Mouse (Mus musculus): ENCODE data around the gene Crybb1. TPM values are rescaled to one million over a fixed set of nuclear protein-coding genes. Genes with fewer than 3 reads are reported as not detected.

Gene Crybb1
- polyA plus RNA-seq (2017; shearing (Covaris generic)): not detected

DNA sequence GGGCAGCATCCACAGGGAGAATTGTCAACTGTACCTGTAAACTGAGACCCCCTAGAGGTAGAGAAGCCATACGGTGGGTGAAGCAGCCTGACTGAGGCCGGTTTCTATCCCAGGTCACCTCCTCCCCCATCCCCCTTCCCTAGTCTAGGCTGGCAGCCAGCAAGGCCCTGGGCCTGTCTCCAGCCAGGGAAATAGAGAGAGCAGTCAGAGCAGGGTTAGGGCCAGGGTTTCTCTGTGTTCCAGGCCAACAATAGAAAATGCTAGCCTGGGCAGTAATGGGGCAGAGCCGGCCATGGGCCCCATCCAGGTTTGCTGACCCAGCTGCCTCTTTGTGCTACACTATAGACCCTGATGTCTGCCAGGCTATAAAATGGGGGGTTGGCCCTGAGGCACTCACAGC, at the start of gene Crybb1:
Gene Crybb1 (plus strand): TSS at position 390 of the 400 bp plus-strand sequence.

DNA sequence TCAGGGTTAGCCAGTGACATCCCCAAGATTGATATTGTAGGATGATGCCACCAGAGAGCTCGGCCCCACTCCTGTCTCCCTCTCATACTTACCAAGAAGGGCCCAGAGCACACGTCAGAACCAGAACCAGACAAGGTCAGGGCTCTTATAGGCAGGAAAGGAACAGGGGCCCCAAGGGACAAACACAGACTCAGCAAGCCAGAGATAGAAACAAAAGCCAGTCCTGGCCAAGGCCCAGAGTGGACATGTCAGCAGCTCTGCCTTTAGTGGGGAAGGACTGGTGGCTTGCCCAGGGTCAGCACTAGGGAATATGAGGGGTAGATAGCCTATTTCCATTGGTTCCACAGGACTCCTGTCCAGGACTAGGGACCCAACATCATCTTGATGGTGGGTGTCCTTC, 3.2 kb upstream of the Crybb1 start, which contains the start of gene Cryba4:
Gene Cryba4 (minus strand): TSS at position 119 of the 400 bp plus-strand sequence.

DNA sequence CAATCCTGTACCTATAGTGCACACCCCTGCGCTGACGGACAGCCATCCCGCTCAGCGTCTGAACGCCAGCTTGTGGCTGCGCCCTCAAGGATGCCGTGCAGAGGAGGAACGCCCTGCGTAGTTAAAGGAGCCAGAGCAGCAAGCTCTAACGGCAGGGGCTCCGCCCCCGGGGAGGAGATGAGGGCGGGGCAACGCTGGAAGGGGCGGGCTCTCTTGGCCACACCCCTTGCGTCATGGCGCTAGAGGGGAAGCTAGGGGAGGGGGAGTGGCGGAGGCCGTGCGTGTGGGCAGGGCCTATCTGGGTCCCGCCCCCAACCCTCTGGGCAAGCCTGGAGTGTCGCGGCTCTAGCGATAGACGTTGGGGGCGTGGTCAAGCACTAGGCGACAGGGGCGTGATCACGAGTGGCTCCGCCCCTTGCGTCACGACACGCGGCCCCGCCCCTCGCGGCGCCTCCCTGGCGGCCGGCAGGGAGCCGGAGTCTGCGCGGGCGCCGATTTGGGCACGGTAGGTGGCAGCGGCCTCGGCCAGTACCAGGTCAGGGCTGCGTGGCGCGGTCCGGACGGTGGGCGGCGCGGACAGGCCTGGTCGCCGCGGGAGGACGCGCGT, 20.8 kb downstream of the Crybb1 start, which contains the start of gene Tpst2:
Gene Tpst2 (plus strand): TSS at position 425 of the 607 bp plus-strand sequence.

Other genes starting within 250 kb of the Crybb1 start
- gene Cryba4, start 3.3 kb upstream of the Crybb1 start, polyA plus RNA-seq (2017; shearing (Covaris generic)): not detected
- gene Tpst2, start 20.9 kb downstream of the Crybb1 start, polyA plus RNA-seq (2017; shearing (Covaris generic)): 157 TPM
- gene Tfip11, start 70.5 kb downstream of the Crybb1 start, polyA plus RNA-seq (2017; shearing (Covaris generic)): 37.1 TPM
- gene Srrd, start 87.2 kb downstream of the Crybb1 start, polyA plus RNA-seq (2017; shearing (Covaris generic)): 37.5 TPM
- gene Hps4, start 87.3 kb downstream of the Crybb1 start, polyA plus RNA-seq (2017; shearing (Covaris generic)): 21.8 TPM
- gene Gm6583, start 100.2 kb downstream of the Crybb1 start, polyA plus RNA-seq (2017; shearing (Covaris generic)): 0.13 TPM
- gene Asphd2, start 139.1 kb downstream of the Crybb1 start, polyA plus RNA-seq (2017; shearing (Covaris generic)): 0.26 TPM
- gene Gm6588, start 193.6 kb downstream of the Crybb1 start, polyA plus RNA-seq (2017; shearing (Covaris generic)): not detected

All from CD4-positive, CD25-positive, alpha-beta regulatory T cell (primary cell).